Comparison of ENCODE assay signal across 8 mouse cellular contexts in the genomic region with DNA sequence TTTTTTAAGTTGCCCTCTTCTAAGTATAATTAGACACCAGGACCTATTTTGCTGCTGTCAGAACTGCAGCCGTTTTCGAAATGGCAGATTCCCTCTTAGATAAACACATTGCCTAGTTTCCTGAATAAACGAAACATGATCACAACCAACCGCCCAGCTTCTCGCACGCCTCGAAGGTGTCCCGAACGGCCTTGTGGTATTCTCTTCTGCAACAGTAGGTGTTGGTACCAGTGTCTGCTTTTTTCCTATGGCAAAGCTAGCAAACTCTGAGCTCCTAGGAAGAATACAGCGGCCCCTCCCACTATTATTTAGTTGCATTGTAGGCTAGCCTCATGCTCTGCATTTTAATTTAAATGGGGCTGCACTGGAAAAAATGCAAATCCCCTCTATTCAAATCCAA. TPM values are rescaled to one million over a fixed set of nuclear protein-coding genes. Genes with fewer than 3 reads are reported as not detected.
DNase-seq lines count a peak whose midpoint lies in the region; ATAC-seq and TF ChIP-seq lines count a peak whose summit lies in the region.

No protein-coding gene starts in this region.

- H3K4me1 ChIP-seq in E14TG2a.4 (replicated peaks; ENCODE audit: low read depth, low read length) = peaks cover 92% of the 10 kb centered on the region
- H3K4me1 ChIP-seq in forebrain, embryonic 12.5 days = peaks cover 18% of the 10 kb centered on the region
- peaks cover 5% of the 10 kb centered on the region; the same call in 1 of the 2 replicates for H3K4me1 ChIP-seq in liver, adult 2 months (ENCODE audit: control insufficient read depth, insufficient read depth, low read length)
- peaks cover 7% of the 10 kb centered on the region for H3K4me1 ChIP-seq in stomach, embryonic 16.5 days (ENCODE audit: control insufficient read depth, insufficient read depth, low read length)

- peak; percentile 77 for ATAC-seq in forebrain, embryonic 12.5 days (ENCODE audit: low FRiP score)
- no peak for ATAC-seq in stomach, embryonic 16.5 days (ENCODE audit: insufficient read depth, low FRiP score)

- peak overlapping the region; percentile 88 for H3K27ac ChIP-seq in forebrain, embryonic 12.5 days
- no peak overlapping the region for H3K27ac ChIP-seq in liver, adult 2 months (replicated peaks; ENCODE audit: insufficient read depth, low read depth, low read length)
- peak overlapping the region; percentile 58; the same call in 1 of the 2 replicates for H3K27ac ChIP-seq in stomach, embryonic 16.5 days (ENCODE audit: low read length)

- intact Hi-C loops in left cerebral cortex, postnatal 36 days (cut with DNase I) = no loop called here

- no peak for TF ChIP-seq POLR2A in liver, adult 2 months (IDR thresholded peaks at IDR 0.05; ENCODE audit: extremely low read depth, insufficient read depth, low read length)

- peak; percentile 27 to 32 for DNase-seq in cerebellum, postnatal 10 days
- DNase-seq in cerebellum, adult 11 months = no peak
- peak; percentile 53 for DNase-seq in liver, adult 2 months (ENCODE audit: extremely low read depth, low read depth, low spot score)
- no peak for DNase-seq in gastrocnemius, postnatal 10 days
- no peak for DNase-seq in left cerebral cortex, postnatal 36 days (ENCODE audit: low spot score in 2 of 2)

- TF ChIP-seq CTCF in E14TG2a.4 (conservative IDR thresholded peaks at IDR 0.05; ENCODE audit: low read length) = no peak
- TF ChIP-seq CTCF in liver, adult 2 months (IDR thresholded peaks at IDR 0.05; ENCODE audit: low read depth, low read length) = no peak

- H3K27me3 ChIP-seq in E14TG2a.4 (ENCODE audit: insufficient read depth, low read length) = no peaks in the 10 kb centered on the region
- H3K27me3 ChIP-seq in forebrain, embryonic 12.5 days = no peaks in the 10 kb centered on the region
- H3K27me3 ChIP-seq in liver, adult 2 months (ENCODE audit: control insufficient read depth, insufficient read depth, low read length) = no peaks in the 10 kb centered on the region
- no peaks in the 10 kb centered on the region for H3K27me3 ChIP-seq in stomach, embryonic 16.5 days (ENCODE audit: control insufficient read depth, insufficient read depth, low read length)

- H3K4me3 ChIP-seq in E14TG2a.4 (replicated peaks; ENCODE audit: low read length) = peak overlapping the region; percentile 72
- H3K4me3 ChIP-seq in forebrain, embryonic 12.5 days (replicated peaks) = peak overlapping the region; percentile 27
- H3K4me3 ChIP-seq in liver, adult 2 months (ENCODE audit: insufficient read depth, low read depth, low read length) = no peak overlapping the region
- peak overlapping the region; percentile 32 for H3K4me3 ChIP-seq in stomach, embryonic 16.5 days (replicated peaks; ENCODE audit: low read length)

- H3K36me3 ChIP-seq in E14TG2a.4 (ENCODE audit: insufficient read depth, low read length) = no peaks in the 10 kb centered on the region
- H3K36me3 ChIP-seq in forebrain, embryonic 12.5 days (replicated peaks) = no peaks in the 10 kb centered on the region
- no peaks in the 10 kb centered on the region for H3K36me3 ChIP-seq in liver, adult 2 months (ENCODE audit: control insufficient read depth, insufficient read depth, low read length)
- no peaks in the 10 kb centered on the region for H3K36me3 ChIP-seq in stomach, embryonic 16.5 days (ENCODE audit: control insufficient read depth, insufficient read depth, low read length)

- WGBS in forebrain, embryonic 12.5 days = 2% methylated on average over 10 of the region's 10 CpGs
- 11% methylated on average over 10 of the region's 10 CpGs for WGBS in liver, adult 2 months
- WGBS in stomach, embryonic 16.5 days = 6% methylated on average over 10 of the region's 10 CpGs

- peak overlapping the region; percentile 36 for H3K9ac ChIP-seq in forebrain, embryonic 12.5 days
- H3K9ac ChIP-seq in liver, adult 2 months (ENCODE audit: low read depth, low read length) = no peak overlapping the region
- peak overlapping the region; percentile 50 for H3K9ac ChIP-seq in stomach, embryonic 16.5 days (ENCODE audit: low read length)

- H3K79me2 ChIP-seq in liver, adult 2 months (ENCODE audit: control insufficient read depth, insufficient read depth, low read length) = no peaks in the 10 kb centered on the region

- H3K4me2 ChIP-seq in forebrain, embryonic 12.5 days = peak overlapping the region; percentile 49
- peak overlapping the region; percentile 46 for H3K4me2 ChIP-seq in stomach, embryonic 16.5 days (ENCODE audit: low read depth, low read length)

- no peaks in the 10 kb centered on the region for H3K9me3 ChIP-seq in E14TG2a.4 (ENCODE audit: low read length)
- H3K9me3 ChIP-seq in forebrain, embryonic 12.5 days = no peaks in the 10 kb centered on the region
- H3K9me3 ChIP-seq in stomach, embryonic 16.5 days (replicated peaks; ENCODE audit: control insufficient read depth, low read length) = no peaks in the 10 kb centered on the region

RNA-seq across cellular contexts. Expression of gene Zfp217, which starts 45.3 kb away (rescaled TPM):
- 3.6 and 4.5 TPM in 2 replicates for polyA plus RNA-seq in forebrain, embryonic 12.5 days (2016; fragmentation: Nextera tagmentation; extraction: Ambion mirVana)
- total RNA-seq in liver, adult 2 months (2014; rRNA removed) = 4.2 and 5.6 TPM in 2 replicates
- 2.4 and 2.9 TPM in 2 replicates for polyA plus RNA-seq in liver, adult 2 months (2012; rRNA removed)
- 3.0 and 3.2 TPM in 2 replicates for polyA plus RNA-seq in stomach, embryonic 16.5 days (2015; fragmentation: Nextera tagmentation; extraction: Ambion mirVana)
- total RNA-seq in gastrocnemius, postnatal 10 days (2021) = 10 to 100 TPM; 10.0 to 12.5 TPM
- 1 to 10 TPM; 2.6 to 2.7 TPM for total RNA-seq in left cerebral cortex, postnatal 36 days (2021)

Comparison
In these comparisons a context has a peak if more than half of its experiments do, and no peak if none do; other contexts are left out.
1. DNase-seq: peak in cerebellum, postnatal 10 days (2 of 2) and liver, adult 2 months (single experiment); none in cerebellum, adult 11 months (single experiment), gastrocnemius, postnatal 10 days (single experiment) and left cerebral cortex, postnatal 36 days (0 of 2).